ENCODE assay signal across 16 mouse cellular contexts in genomic region chr12:17140436-17140835, GRCm38 (mm10). TPM values are rescaled to one million over a fixed set of nuclear protein-coding genes. Genes with fewer than 3 reads are reported as not detected.
"Had no signal": no experiment of that assay in that cellular context is flagged by ENCODE, and none has a peak within 500 bp of the region (broad histone marks: within the 10 kb centered on the region; RNA-seq: fewer than 3 reads in every experiment).

No protein-coding gene starts in this region.

- H3K4me2 ChIP-seq: limb, embryonic 13.5 days; midbrain, embryonic 12.5 days; neural tube, embryonic 13.5 days; stomach, embryonic 15.5 days had no signal

- DNase-seq: kidney, adult 11 months; kidney, adult 9 months; kidney, postnatal 36 days; lung, adult 18-20 months; retina, postnatal 1 day; thymus, postnatal 36 days had no signal

- H3K27me3 ChIP-seq: midbrain, embryonic 12.5 days; neural tube, embryonic 13.5 days; stomach, embryonic 15.5 days had no signal

- H3K4me1 ChIP-seq: midbrain, embryonic 12.5 days; neural tube, embryonic 13.5 days; stomach, embryonic 15.5 days had no signal

- H3K36me3 ChIP-seq: limb, embryonic 13.5 days; midbrain, embryonic 12.5 days; neural tube, embryonic 13.5 days; stomach, embryonic 15.5 days had no signal

- ATAC-seq: hindbrain, postnatal 0 days; midbrain, embryonic 16.5 days had no signal

- H3K27ac ChIP-seq: hindbrain, postnatal 0 days; kidney, postnatal 0 days; limb, embryonic 13.5 days; liver, embryonic 14.5 days; midbrain, embryonic 12.5 days; neural tube, embryonic 13.5 days; stomach, embryonic 15.5 days had no signal

- H3K9me3 ChIP-seq: limb, embryonic 13.5 days; midbrain, embryonic 12.5 days; neural tube, embryonic 13.5 days; stomach, embryonic 15.5 days had no signal

- H3K4me3 ChIP-seq: limb, embryonic 13.5 days; midbrain, embryonic 12.5 days; neural tube, embryonic 13.5 days; stomach, embryonic 15.5 days had no signal

- H3K9ac ChIP-seq: limb, embryonic 13.5 days; liver, embryonic 14.5 days; midbrain, embryonic 12.5 days; neural tube, embryonic 13.5 days; stomach, embryonic 15.5 days had no signal

RNA-seq across cellular contexts. Expression of gene Kcnf1, which starts 36.3 kb away (rescaled TPM):
- total RNA-seq: liver, adult 2 months; megakaryocyte-erythroid progenitor cell, adult 5-6 weeks had no signal
- polyA plus RNA-seq: liver, adult 2 months had no signal
